Mouse (Mus musculus) lung, postnatal 0 days (tissue): Measurements from ENCODE around the gene Gmip.

Experiments
- CTCF ChIP-seq: IDR thresholded peaks from 2 replicates; pipeline ENCODE4 v1.5.1; 2016; ENCODE audit warnings: antibody characterized with exemption, mild to moderate bottlenecking
- EP300 ChIP-seq: IDR thresholded peaks from 2 replicates; pipeline ENCODE4 v1.6.1; 2016; ENCODE audit warnings: antibody characterized with exemption, mild to moderate bottlenecking, control low read depth

DNA sequence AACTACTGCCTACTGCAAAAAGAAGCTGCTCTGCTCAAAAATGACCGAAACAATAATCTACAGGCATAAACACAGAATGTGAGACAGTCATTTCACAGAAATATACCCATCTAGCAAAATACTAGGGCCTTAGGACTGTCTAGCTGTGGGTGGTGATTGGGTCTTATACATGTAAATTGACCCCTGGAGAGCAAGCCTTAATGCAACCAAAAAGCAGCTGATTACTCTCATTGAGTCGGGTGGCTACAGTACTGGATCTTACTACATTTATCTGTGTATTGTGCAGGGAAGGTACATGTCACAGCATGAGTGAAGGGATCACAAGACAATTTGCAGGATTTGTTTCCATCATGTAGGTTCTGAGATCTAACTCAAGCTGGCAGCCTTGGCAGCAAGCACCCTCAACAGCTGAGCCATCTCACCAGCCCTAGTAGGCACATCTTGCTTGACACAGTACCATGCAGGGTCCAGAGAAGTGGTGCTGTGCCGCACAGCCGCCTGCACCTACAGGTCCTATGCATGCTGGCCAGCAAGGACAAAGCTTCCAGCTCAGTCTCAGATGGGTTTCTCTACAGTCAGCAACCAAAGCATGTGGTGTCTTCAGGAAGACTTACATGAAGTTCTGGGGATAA, 46.5 kb upstream of the Gmip start:
- TF ChIP-seq EP300 (no peak), CTCF (no peak)
